Mouse (Mus musculus) hindbrain, postnatal 0 days (tissue): ENCODE results near the gene Hist3h2a. TPM values are rescaled to one million over a fixed set of nuclear protein-coding genes. Genes with fewer than 3 reads are reported as not detected.

Source experiments
- ATAC-seq: fragments of 200-750 bp; cut with Nextera tagmentation; 2 replicates; pipeline ENCODE4 v1.8.0; 2017; ENCODE audit warnings: mild to moderate bottlenecking, moderate TSS enrichment, moderate library complexity
- DNase-seq: peaks from one replicate; pipeline ENCODE4 v3.0.0-alpha.2; 2015; ENCODE audit warnings: low spot score
- H3K27ac ChIP-seq: fragments of 300-500 bp; sonication (generic); 2 replicates; pipeline ENCODE4 v1.5.1; 2014; ENCODE audit warnings: mild to moderate bottlenecking
- H3K27me3 ChIP-seq: fragments of 300-500 bp; sonication (generic); 2 replicates; pipeline ENCODE4 v1.6.1; 2014; ENCODE audit warnings: low read length, mixed read lengths; ENCODE audit not compliant: insufficient read depth
- H3K36me3 ChIP-seq: fragments of 300-500 bp; sonication (generic); 2 replicates; pipeline ENCODE4 v1.6.1; 2014; ENCODE audit warnings: low read length, mixed read lengths; ENCODE audit not compliant: insufficient read depth
- H3K4me1 ChIP-seq: fragments of 300-500 bp; sonication (generic); 2 replicates; pipeline ENCODE4 v1.6.1; 2014; ENCODE audit warnings: antibody characterized with exemption, low read length, mixed read lengths; ENCODE audit not compliant: insufficient read depth
- H3K4me2 ChIP-seq: fragments of 300-500 bp; sonication (generic); 2 replicates; pipeline ENCODE4 v1.6.1; 2014; ENCODE audit warnings: low read depth, mild to moderate bottlenecking, low read length, moderate library complexity, mixed read lengths
- H3K4me3 ChIP-seq: fragments of 300-500 bp; sonication (generic); 2 replicates; pipeline ENCODE4 v1.5.1; 2014; ENCODE audit warnings: low read length
- H3K9ac ChIP-seq: fragments of 300-500 bp; sonication (generic); replicated peaks from 2 replicates; pipeline ENCODE4 v1.6.1; 2014; ENCODE audit warnings: mild to moderate bottlenecking, low read length, moderate library complexity, mixed read lengths
- H3K9me3 ChIP-seq: fragments of 300-500 bp; sonication (generic); 2 replicates; pipeline ENCODE4 v1.6.1; 2016; ENCODE audit warnings: low read length, mixed read lengths
- CTCF ChIP-seq: IDR thresholded peaks from 2 replicates; pipeline ENCODE4 v1.5.1; 2016; ENCODE audit warnings: antibody characterized with exemption, control low read depth, low read depth
- WGBS: fragments of 180-500 bp; shearing (Covaris S2); extraction: QIAGEN DNeasy Blood & Tissue Kit; methylation state at CpG from one replicate; pipeline ENCODE4 v1.1.7; 2014; 5-methylcytosine and 5-hydroxymethylcytosine counted together
- polyA plus RNA-seq: library from polyadenylated mRNA; unstranded; fragments of >200 nt; fragmentation: Nextera tagmentation; extraction: Ambion mirVana; gene quantifications from 2 replicates; pipeline ENCODE4 v1.2.1, GENCODE M21; 2015
- total RNA-seq: library from RNA; depleted of rRNA; stranded (reverse); fragments of >200 nt; gene quantifications from 2 replicates; pipeline ENCODE4 v1.2.3, GENCODE M21; 2014

Hist3h2a gene
- total and polyA plus RNA-seq, 2 experiments from 2014 or later = 49.6 to 236 TPM

GRCm38 (mm10) chr11:58977150-58977549 is 22.7 kb downstream of the Hist3h2a start:
- 0 out of 2 replicates have a peak, but pooled peaks cover 3% of the 10 kb centered on the region for H3K36me3 ChIP-seq
- H3K27me3 ChIP-seq = no peaks in the 10 kb centered on the region
- peak overlapping the region; percentile 52; the same call in 1 of the 2 replicates for H3K27ac ChIP-seq
- WGBS = under 1% methylated on average over 29 of the region's 29 CpGs
- peaks cover 20% of the 10 kb centered on the region for H3K4me1 ChIP-seq
- peak; percentile 23 for DNase-seq
- no peak for TF ChIP-seq CTCF
- no peaks in the 10 kb centered on the region for H3K9me3 ChIP-seq
- no peak for ATAC-seq
- H3K4me3 ChIP-seq = peak overlapping the region; percentile 88
- H3K9ac ChIP-seq = peak overlapping the region; percentile 82
- H3K4me2 ChIP-seq = peak overlapping the region; percentile 100

- TF ChIP-seq CTCF = no peak
- Histone ChIP-seq H3K9me3 (no peaks in the 10 kb centered on the region), H3K4me1 (peaks cover 20% of the 10 kb centered on the region), H3K27ac (peak overlapping the region; percentile 52), H3K36me3 (0 out of 2 replicates have a peak, but pooled peaks cover 6% of the 10 kb centered on the region), H3K9ac (peak overlapping the region; percentile 82), H3K27me3 (no peaks in the 10 kb centered on the region), H3K4me3 (peak overlapping the region; percentile 88), H3K4me2 (peak overlapping the region; percentile 100)
- under 1% methylated on average over 21 of the region's 21 CpGs for WGBS
- peak; percentile 13 for ATAC-seq
- DNase-seq = no peak
Measured at GRCm38 (mm10) chr11:58977607-58978026, 23.1 kb downstream of the Hist3h2a start.

GRCm38 (mm10) chr11:58978027-58978705 is 23.7 kb downstream of the Hist3h2a start, which contains the start of gene Trim11:
TSS of gene Trim11 (plus strand) at chr11:58978093.
- peak within 1 kb of the TSS; percentile 88 for H3K4me3 ChIP-seq
- DNase-seq (peak; percentile 84), ATAC-seq (peak; percentile 70)
- 0 out of 2 replicates have a peak, but pooled peaks cover 11% of the 10 kb centered on the region for H3K36me3 ChIP-seq
- no peaks in the 10 kb centered on the region for H3K27me3 ChIP-seq
- H3K4me1 ChIP-seq = peaks cover 20% of the 10 kb centered on the region
- no peaks in the 10 kb centered on the region for H3K9me3 ChIP-seq
- WGBS = under 1% methylated on average over 64 of the region's 64 CpGs
- peak within 1 kb of the TSS; percentile 82 for H3K9ac ChIP-seq
- peak within 1 kb of the TSS; percentile 52 for H3K27ac ChIP-seq
- peak; percentile 6; the same call in 1 of the 2 replicates for TF ChIP-seq CTCF
- peak within 1 kb of the TSS; percentile 100 for H3K4me2 ChIP-seq

- no peak for ATAC-seq
Measured at GRCm38 (mm10) chr11:58978706-58979030, 24.2 kb downstream of the Hist3h2a start.

GRCm38 (mm10) chr11:58979183-58979582 is 24.7 kb downstream of the Hist3h2a start:
- Histone ChIP-seq H3K4me1 (peaks cover 20% of the 10 kb centered on the region), H3K9ac (peak overlapping the region; percentile 82; the same call in 1 of the 2 replicates), H3K27ac (no peak overlapping the region), H3K4me2 (peak overlapping the region; percentile 100), H3K36me3 (peaks cover 11% of the 10 kb centered on the region; the same call in 1 of the 2 replicates), H3K27me3 (no peaks in the 10 kb centered on the region), H3K4me3 (peak overlapping the region; percentile 88), H3K9me3 (no peaks in the 10 kb centered on the region)
- ATAC-seq (no peak), DNase-seq (no peak)
- TF ChIP-seq CTCF = no peak
- WGBS = 82% methylated on average over 3 of the region's 3 CpGs

More at GRCm38 (mm10) chr11:58978706-58979030, 24.2 kb downstream of the Hist3h2a start:
- DNase-seq = no peak
- Histone ChIP-seq H3K9ac (peak overlapping the region; percentile 82), H3K36me3 (0 out of 2 replicates have a peak, but pooled peaks cover 11% of the 10 kb centered on the region), H3K27ac (no peak overlapping the region; the same call in 1 of the 2 replicates), H3K4me3 (peak overlapping the region; percentile 88), H3K27me3 (no peaks in the 10 kb centered on the region), H3K4me1 (peaks cover 20% of the 10 kb centered on the region), H3K4me2 (peak overlapping the region; percentile 100), H3K9me3 (no peaks in the 10 kb centered on the region)
- WGBS = 2% methylated on average over 5 of the region's 5 CpGs
- TF ChIP-seq CTCF = no peak

- WGBS = 73% methylated on average over 7 of the region's 7 CpGs
- Histone ChIP-seq H3K4me1 (peaks cover 20% of the 10 kb centered on the region), H3K9me3 (no peaks in the 10 kb centered on the region), H3K36me3 (peaks cover 16% of the 10 kb centered on the region; the same call in 1 of the 2 replicates), H3K27me3 (no peaks in the 10 kb centered on the region), H3K9ac (peak overlapping the region; percentile 82; the same call in 1 of the 2 replicates), H3K4me2 (peak overlapping the region; percentile 100), H3K4me3 (peak overlapping the region; percentile 88), H3K27ac (no peak overlapping the region)
- TF ChIP-seq CTCF = no peak
- DNase-seq (no peak), ATAC-seq (no peak)
Measured at GRCm38 (mm10) chr11:58979661-58980060, 25.2 kb downstream of the Hist3h2a start.
